Mouse (Mus musculus) mesoderm, embryonic 11.5 days (tissue): Measurements from ENCODE around the gene Defa36.
"Not testable (repeated sequence)": the region's sequence is repeated elsewhere in the genome, so short reads cannot be mapped to it uniquely, and the experiment has no call there.

ENCODE experiments used
- DNase-seq: peaks from one replicate; pipeline ENCODE4 v3.0.0-alpha.2; 2012; ENCODE audit warnings: low read depth, low spot score

The Defa36 gene

DNA sequence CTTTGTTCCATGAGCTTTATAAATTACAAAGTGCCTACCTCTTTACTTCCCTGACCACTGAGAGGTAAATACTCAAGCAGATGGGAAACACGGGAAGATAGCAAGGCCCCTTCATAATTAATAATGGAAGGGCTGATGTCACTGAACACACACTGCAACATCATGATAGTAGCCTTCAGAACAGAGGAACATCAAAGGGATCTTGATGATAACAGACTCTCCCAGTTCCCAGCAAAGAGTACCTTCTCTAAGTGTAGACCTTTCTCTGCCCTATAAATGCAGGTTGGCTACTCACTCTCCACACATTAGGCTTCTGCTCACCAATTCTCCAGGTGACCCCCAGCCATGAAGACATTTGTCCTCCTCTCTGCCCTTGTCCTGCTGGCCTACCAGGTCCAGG lies at the start of gene Defa36:
Gene Defa36 (plus strand): TSS at position 301 of the 400 bp plus-strand sequence.
- not testable (repeated sequence) for DNase-seq

GRCm38 (mm10) chr8:21378215-21378614 lies 49.0 kb upstream of the Defa36 start, which contains the start of gene Defa2:
Gene Defa2, plus strand, starts transcription at chr8:21378515.
- not testable (repeated sequence) for DNase-seq

GRCm38 (mm10) chr8:21391511-21391910 lies 35.7 kb upstream of the Defa36 start, which contains the start of gene Defa33:
Gene Defa33, plus strand, starts transcription at chr8:21391811.
- not testable (repeated sequence) for DNase-seq

DNA sequence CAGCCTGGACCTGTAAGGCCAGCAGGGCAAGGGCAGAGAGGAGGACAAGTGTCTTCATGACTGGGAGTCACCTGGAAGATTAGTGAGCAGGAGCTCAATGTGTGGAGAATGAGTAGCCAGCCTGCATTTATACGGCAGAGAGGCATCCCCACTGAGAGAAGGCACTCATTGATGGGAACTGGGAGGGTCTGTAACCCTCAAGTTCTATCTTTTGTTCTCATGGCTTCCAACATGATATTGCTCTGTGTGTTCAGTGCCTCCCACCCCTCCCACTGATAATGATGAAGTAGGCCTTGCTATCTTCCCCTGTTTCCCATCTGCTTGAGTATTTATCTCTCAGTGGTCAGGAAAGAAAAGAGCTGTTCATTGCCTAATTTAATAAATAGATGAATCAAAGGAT lies 29.2 kb downstream of the Defa36 start, which contains the start of gene Gm7849:
Gene Gm7849 (minus strand): TSS at position 101 of the 400 bp plus-strand sequence.
- DNase-seq: not testable (repeated sequence)
